Mouse (Mus musculus) midbrain, embryonic 16.5 days (tissue): ENCODE measurements at regions not wholly inside any gene's neighbourhood (a gene's known extent, or its start where the extent isn't known, plus 50 kb on each side); places are given as distances from the start of the nearest gene placed in this dataset.

Experiments
- ATAC-seq: fragments of 200-750 bp; cut with Nextera tagmentation; 2 replicates; pipeline ENCODE4 v1.8.0; 2017; ENCODE audit warnings: moderate TSS enrichment
- H3K27ac ChIP-seq: fragments of 300-500 bp; sonication (generic); 2 replicates; pipeline ENCODE4 v1.5.1; 2014; ENCODE audit warnings: mild to moderate bottlenecking, low read length, mixed read lengths
- H3K27me3 ChIP-seq: fragments of 300-500 bp; sonication (generic); 2 replicates; pipeline ENCODE4 v1.6.1; 2014; ENCODE audit warnings: low read depth, low read length, mixed read lengths; ENCODE audit not compliant: control insufficient read depth, insufficient read depth
- H3K36me3 ChIP-seq: fragments of 300-500 bp; sonication (generic); 2 replicates; pipeline ENCODE4 v1.6.1; 2014; ENCODE audit warnings: mild to moderate bottlenecking, low read length, moderate library complexity, mixed read lengths; ENCODE audit not compliant: control insufficient read depth, insufficient read depth
- H3K4me1 ChIP-seq: fragments of 300-500 bp; sonication (generic); 2 replicates; pipeline ENCODE4 v1.6.1; 2014; ENCODE audit warnings: mild to moderate bottlenecking, low read length, mixed read lengths; ENCODE audit not compliant: control insufficient read depth, insufficient read depth
- H3K4me2 ChIP-seq: fragments of 300-500 bp; sonication (generic); 2 replicates; pipeline ENCODE4 v1.6.1; 2014; ENCODE audit warnings: mild to moderate bottlenecking, low read length, mixed read lengths
- H3K4me3 ChIP-seq: fragments of 300-500 bp; sonication (generic); 2 replicates; pipeline ENCODE4 v1.5.1; 2014; ENCODE audit warnings: low read depth, mild to moderate bottlenecking, low read length, moderate library complexity, mixed read lengths
- H3K9ac ChIP-seq: fragments of 300-500 bp; sonication (generic); 2 replicates; pipeline ENCODE4 v1.6.1; 2014; ENCODE audit warnings: low read depth, low read length, mixed read lengths
- H3K9me3 ChIP-seq: fragments of 300-500 bp; sonication (generic); replicated peaks from 2 replicates; pipeline ENCODE4 v1.6.1; 2014; ENCODE audit warnings: mild to moderate bottlenecking, low read length, mixed read lengths; ENCODE audit not compliant: control insufficient read depth, poor library complexity, severe bottlenecking
- WGBS: fragments of 180-500 bp; shearing (Covaris S2); extraction: QIAGEN DNeasy Blood & Tissue Kit; methylation state at CpG from one replicate; pipeline ENCODE4 v1.1.7; 2014; 5-methylcytosine and 5-hydroxymethylcytosine counted together

DNA sequence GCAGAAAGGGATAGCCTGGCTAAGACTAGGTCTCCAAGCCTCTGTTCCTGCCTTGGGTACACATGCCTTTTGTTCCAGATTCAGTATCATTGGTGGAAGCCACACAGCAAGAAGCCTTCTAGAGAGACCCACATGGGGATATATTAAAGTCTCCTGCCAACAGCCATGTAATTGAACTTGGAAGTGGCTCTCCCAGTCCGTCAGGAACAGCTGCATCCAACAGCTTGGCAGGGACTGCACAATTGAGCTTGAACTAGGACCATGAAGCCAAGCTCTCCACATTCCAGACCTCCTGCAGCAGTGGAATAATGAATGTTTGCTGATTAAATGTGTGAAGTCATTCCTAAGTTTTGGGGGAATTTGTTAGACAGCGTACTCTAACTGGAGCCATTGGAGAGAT lies 94.5 kb downstream of the Gpr139 start:
- 63% methylated on average over 2 of the region's 2 CpGs for WGBS
- ATAC-seq: no peak

DNA sequence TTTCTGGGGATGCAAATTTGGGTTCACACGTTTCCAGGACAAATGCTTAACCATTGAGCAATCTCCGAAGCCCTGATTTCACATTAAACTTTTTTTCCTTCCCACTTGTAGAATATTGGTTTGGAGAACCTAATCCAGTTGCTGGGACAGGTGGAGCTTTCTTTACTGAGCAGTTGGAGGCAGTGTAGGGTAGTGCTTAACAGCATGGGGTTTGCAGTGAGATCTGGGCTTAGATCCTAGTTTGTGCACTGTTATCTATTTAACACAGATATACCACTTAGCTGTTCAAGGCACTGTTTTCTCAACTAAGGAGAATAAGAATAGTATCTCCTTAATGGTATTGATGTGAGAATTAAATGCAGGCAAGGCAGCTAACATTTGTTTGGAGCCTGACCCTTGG lies 93.5 kb upstream of the Gprc5b start:
- WGBS: 78% methylated on average over 2 of the region's 2 CpGs
- Histone ChIP-seq H3K9me3 (no peaks in the 10 kb centered on the region), H3K36me3 (no peaks in the 10 kb centered on the region), H3K4me2 (no peak overlapping the region), H3K27me3 (no peaks in the 10 kb centered on the region), H3K4me3 (no peak overlapping the region), H3K9ac (no peak overlapping the region), H3K4me1 (no peaks in the 10 kb centered on the region), H3K27ac (no peak overlapping the region)
- no peak for ATAC-seq

More for the DNA sequence above, 94.5 kb downstream of the Gpr139 start:
- no peak overlapping the region for H3K4me3 ChIP-seq
- no peak overlapping the region for H3K27ac ChIP-seq
- no peaks in the 10 kb centered on the region for H3K4me1 ChIP-seq
- no peaks in the 10 kb centered on the region for H3K27me3 ChIP-seq
- H3K9me3 ChIP-seq: no peaks in the 10 kb centered on the region
- H3K9ac ChIP-seq: no peak overlapping the region
- no peaks in the 10 kb centered on the region for H3K36me3 ChIP-seq
- H3K4me2 ChIP-seq: no peak overlapping the region

DNA sequence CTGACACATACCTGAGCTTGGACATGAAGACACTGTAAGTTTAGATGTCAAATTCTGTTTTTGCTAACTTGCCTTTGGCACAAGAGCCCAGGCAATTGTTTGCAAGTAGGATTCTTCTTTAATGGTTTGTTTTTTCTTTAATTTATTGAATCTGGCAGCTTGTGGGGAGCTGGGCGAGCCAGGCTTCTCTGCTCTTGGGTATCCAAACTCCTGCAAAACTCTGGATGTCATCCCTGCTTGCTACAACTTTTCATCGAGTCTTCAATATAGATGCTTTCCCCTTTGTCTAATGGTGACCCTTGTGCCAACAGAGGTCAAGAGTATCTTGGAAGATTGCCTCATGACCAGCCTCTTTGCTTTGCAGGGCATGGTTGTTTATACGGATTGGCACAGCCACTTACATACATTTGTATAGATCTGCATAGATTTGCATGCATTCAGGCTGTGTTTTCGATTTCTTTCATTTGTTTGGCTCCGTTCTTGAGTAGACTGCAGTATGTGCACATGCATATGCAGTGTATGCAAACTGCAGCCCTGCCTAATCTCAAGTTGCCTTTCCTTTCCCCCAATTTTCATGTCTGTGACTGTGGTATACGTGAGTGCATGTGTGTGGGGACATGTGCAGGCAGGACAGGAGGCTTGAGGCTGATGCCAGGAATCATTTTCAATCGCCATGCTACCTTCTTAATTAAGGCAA lies 92.9 kb upstream of the Gprc5b start:
- Histone ChIP-seq H3K27ac (no peak overlapping the region), H3K36me3 (no peaks in the 10 kb centered on the region), H3K9ac (no peak overlapping the region), H3K4me2 (no peak overlapping the region), H3K27me3 (no peaks in the 10 kb centered on the region), H3K9me3 (no peaks in the 10 kb centered on the region), H3K4me1 (no peaks in the 10 kb centered on the region), H3K4me3 (no peak overlapping the region)
- peak; percentile 11; the same call in 1 of the 2 replicates for ATAC-seq
- WGBS: 48% methylated on average over 7 of the region's 7 CpGs

DNA sequence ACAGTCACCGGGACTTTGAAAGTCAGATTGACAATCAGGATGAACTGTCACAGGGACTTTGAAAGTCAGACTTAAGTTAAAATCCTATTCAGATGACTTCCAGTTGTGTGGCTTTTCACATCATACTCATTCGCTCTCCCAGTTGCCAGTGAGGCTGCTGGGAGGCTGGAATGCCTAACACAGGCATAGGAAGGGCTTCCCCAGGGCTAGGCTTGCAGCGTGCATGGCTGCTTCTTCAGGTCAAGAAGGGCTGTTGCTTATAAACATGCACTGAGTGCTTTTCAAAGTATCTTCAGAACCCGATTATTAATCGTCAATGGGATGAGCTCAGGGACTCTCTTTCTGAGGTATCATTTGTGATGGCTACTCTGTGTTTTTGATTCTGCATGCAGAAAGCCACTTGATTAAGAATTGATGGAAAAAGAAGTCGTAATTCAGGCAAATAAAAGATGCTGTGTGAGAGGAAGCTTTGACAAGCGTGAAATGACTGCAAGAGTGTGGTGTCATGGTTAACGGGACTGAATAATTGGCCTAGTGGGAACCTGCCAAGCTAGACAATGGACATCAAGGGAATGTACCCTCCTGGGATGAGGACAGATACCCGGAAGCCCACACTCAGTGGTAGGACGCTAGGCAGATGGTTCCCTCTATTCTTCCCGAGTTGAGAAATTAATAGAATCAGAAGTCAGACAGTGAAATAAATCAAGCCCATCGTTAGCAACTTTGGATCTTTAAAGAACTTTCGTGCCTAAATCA lies 90.9 kb upstream of the Gprc5b start:
- Histone ChIP-seq H3K4me1 (no peaks in the 10 kb centered on the region), H3K9me3 (no peaks in the 10 kb centered on the region), H3K27ac (no peak overlapping the region), H3K4me2 (no peak overlapping the region), H3K27me3 (no peaks in the 10 kb centered on the region), H3K9ac (no peak overlapping the region), H3K4me3 (no peak overlapping the region), H3K36me3 (no peaks in the 10 kb centered on the region)
- 0 out of 2 replicates have a peak, but pooled peaks have one; percentile 60 for ATAC-seq
- 39% methylated on average over 13 of the region's 13 CpGs for WGBS

DNA sequence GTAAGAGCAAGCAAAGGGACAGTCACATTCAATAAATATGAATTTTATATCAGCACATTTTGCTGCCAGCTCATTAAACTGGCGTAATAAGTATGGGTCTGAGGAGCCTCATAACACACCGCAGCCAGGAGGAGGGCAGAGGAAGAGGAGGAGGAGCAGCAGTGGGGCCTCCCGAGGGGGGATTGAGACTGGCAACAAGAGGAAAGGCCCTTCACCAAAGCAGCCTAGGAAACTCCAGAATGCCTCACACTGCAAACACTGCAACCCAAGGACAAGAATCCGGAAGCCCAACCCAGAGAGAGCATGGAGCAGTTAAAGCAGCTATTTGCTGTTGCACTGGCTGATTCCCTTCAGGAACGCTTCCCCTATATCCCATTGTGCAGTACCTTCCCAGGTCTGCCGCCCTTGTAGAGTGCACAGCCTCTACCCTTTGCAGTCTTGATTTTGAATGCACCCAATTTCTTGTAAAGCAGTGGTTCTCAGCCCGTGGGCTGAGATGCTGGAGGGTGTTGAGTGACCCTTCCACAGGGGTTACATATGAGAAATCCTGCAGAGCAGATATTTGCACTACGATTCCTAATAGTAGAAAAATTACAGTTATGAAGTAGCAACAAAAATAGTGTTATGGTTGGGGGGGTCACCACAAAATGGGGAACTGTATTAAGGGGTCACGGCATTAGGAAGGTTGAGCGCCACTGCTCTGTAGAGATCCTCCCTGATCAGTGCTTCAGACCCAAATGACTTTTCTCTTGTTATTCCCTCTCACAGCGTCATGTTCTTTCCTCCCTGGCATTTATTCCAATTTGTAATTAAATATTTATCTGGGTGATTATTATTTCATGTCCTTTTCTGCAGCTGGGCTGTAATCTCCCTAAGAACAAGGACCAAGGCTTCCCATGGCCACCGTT lies 82.0 kb upstream of the Gprc5b start:
- Histone ChIP-seq H3K27ac (peak overlapping the region; percentile 61), H3K4me1 (peaks cover 7% of the 10 kb centered on the region; the same call in 1 of the 2 replicates), H3K9ac (peak overlapping the region; percentile 34; the same call in 1 of the 2 replicates), H3K36me3 (no peaks in the 10 kb centered on the region), H3K4me2 (peak overlapping the region; percentile 39), H3K27me3 (no peaks in the 10 kb centered on the region), H3K4me3 (no peak overlapping the region; the same call in 1 of the 2 replicates), H3K9me3 (no peaks in the 10 kb centered on the region)
- WGBS: 37% methylated on average over 12 of the region's 12 CpGs
- ATAC-seq: peak; percentile 92

GRCm38 (mm10) chr7:119066026-119066425 lies 71.0 kb upstream of the Gprc5b start:
- Histone ChIP-seq H3K27ac (no peak overlapping the region), H3K4me2 (no peak overlapping the region), H3K4me3 (no peak overlapping the region), H3K9me3 (no peaks in the 10 kb centered on the region), H3K36me3 (no peaks in the 10 kb centered on the region), H3K4me1 (no peaks in the 10 kb centered on the region), H3K27me3 (no peaks in the 10 kb centered on the region), H3K9ac (no peak overlapping the region)
- no peak for ATAC-seq
- WGBS: 55% methylated on average over 2 of the region's 2 CpGs
